In genomic region chr11:57801766-57802510, GRCm38 (mm10) we compare ENCODE assay signal across 8 mouse cellular contexts. TPM values are rescaled to one million over a fixed set of nuclear protein-coding genes. Genes with fewer than 3 reads are reported as not detected.
DNase-seq lines count a peak whose midpoint lies in the region; ATAC-seq and TF ChIP-seq lines count a peak whose summit lies in the region.

No protein-coding gene starts in this region.

- H3K36me3 ChIP-seq in ES-Bruce4 (ENCODE audit: control insufficient read depth, insufficient read depth, low read length, poor library complexity, severe bottlenecking): no peaks in the 10 kb centered on the region
- peaks cover 12% of the 10 kb centered on the region; the same call in 1 of the 2 replicates for H3K36me3 ChIP-seq in forebrain, embryonic 13.5 days (ENCODE audit: poor library complexity, severe bottlenecking)
- peaks cover 5% of the 10 kb centered on the region for H3K36me3 ChIP-seq in small intestine, adult 2 months (ENCODE audit: control insufficient read depth, insufficient read depth, low read length)

- no peak overlapping the region for H3K27ac ChIP-seq in ES-Bruce4 (ENCODE audit: insufficient read depth, low read length)
- H3K27ac ChIP-seq in bone marrow, adult 2 months (ENCODE audit: control insufficient read depth, insufficient read depth, low read depth, low read length, poor library complexity): peak overlapping the region; percentile 34; the same call in 1 of the 2 replicates
- H3K27ac ChIP-seq in forebrain, embryonic 13.5 days: peak overlapping the region; percentile 59
- H3K27ac ChIP-seq in small intestine, adult 2 months (ENCODE audit: insufficient read depth, low read depth, low read length): 0 out of 2 replicates have a peak overlapping the region, but pooled peaks have one; percentile 20

- ATAC-seq in forebrain, embryonic 13.5 days: peak; percentile 56
- no peak for ATAC-seq in granulocyte monocyte progenitor cell, adult 5-6 weeks (replicated peaks; ENCODE audit: poor library complexity, severe bottlenecking)

- no peaks in the 10 kb centered on the region for H3K9me3 ChIP-seq in ES-Bruce4 (replicated peaks; ENCODE audit: control insufficient read depth, insufficient read depth, low read length, poor library complexity, severe bottlenecking)
- no peaks in the 10 kb centered on the region for H3K9me3 ChIP-seq in forebrain, embryonic 13.5 days (replicated peaks)

- no peak for TF ChIP-seq EP300 in ES-Bruce4 (IDR thresholded peaks at IDR 0.05; ENCODE audit: insufficient read depth, low read depth, low read length)

- peak overlapping the region; percentile 95 for H3K4me2 ChIP-seq in forebrain, embryonic 13.5 days

- no peaks in the 10 kb centered on the region for H3K4me1 ChIP-seq in ES-Bruce4 (ENCODE audit: control insufficient read depth, insufficient read depth, low read length)
- H3K4me1 ChIP-seq in bone marrow, adult 2 months (ENCODE audit: control insufficient read depth, insufficient read depth, low read length): no peaks in the 10 kb centered on the region; the same call in 1 of the 2 replicates
- peaks cover 29% of the 10 kb centered on the region for H3K4me1 ChIP-seq in forebrain, embryonic 13.5 days
- peaks cover 6% of the 10 kb centered on the region; the same call in 1 of the 2 replicates for H3K4me1 ChIP-seq in small intestine, adult 2 months (ENCODE audit: control insufficient read depth, insufficient read depth, insufficient read length, low read length)

- H3K9ac ChIP-seq in ES-Bruce4 (ENCODE audit: low read depth, poor library complexity, severe bottlenecking): peak overlapping the region; percentile 91
- H3K9ac ChIP-seq in forebrain, embryonic 13.5 days: peak overlapping the region; percentile 91

- intact Hi-C loops in heart, postnatal 25 days (cut with DNase I): no loop called here

- no peaks in the 10 kb centered on the region; the same call in 1 of the 2 replicates for H3K27me3 ChIP-seq in ES-Bruce4 (ENCODE audit: control insufficient read depth, insufficient read depth, low read length, poor library complexity, severe bottlenecking)
- no peaks in the 10 kb centered on the region for H3K27me3 ChIP-seq in forebrain, embryonic 13.5 days
- H3K27me3 ChIP-seq in small intestine, adult 2 months (ENCODE audit: control insufficient read depth, insufficient read depth, low read length): no peaks in the 10 kb centered on the region

- TF ChIP-seq POLR2A in ES-Bruce4 (IDR thresholded peaks at IDR 0.05; ENCODE audit: insufficient read depth, low read length): no peak
- no peak for TF ChIP-seq POLR2A in bone marrow, adult 2 months (IDR thresholded peaks at IDR 0.05; ENCODE audit: borderline replicate concordance, control insufficient read depth, low read depth, low read length)
- TF ChIP-seq POLR2A in small intestine, adult 2 months (IDR thresholded peaks at IDR 0.05; ENCODE audit: low read depth, low read length): no peak

- TF ChIP-seq CTCF in ES-Bruce4 (IDR thresholded peaks at IDR 0.05; ENCODE audit: low read depth, low read length): no peak
- no peak for TF ChIP-seq CTCF in bone marrow, adult 2 months (IDR thresholded peaks at IDR 0.05; ENCODE audit: control insufficient read depth, insufficient read depth, low read length)
- TF ChIP-seq CTCF in small intestine, adult 2 months (IDR thresholded peaks at IDR 0.05; ENCODE audit: extremely low read depth, insufficient read length, insufficient replicate concordance, low read depth, low read length): no peak

- peak; percentile 54 for DNase-seq in heart, postnatal 25 days (ENCODE audit: low spot score)
- peak; percentile 41 for DNase-seq in layer of hippocampus, postnatal 14 days (ENCODE audit: low spot score in 2 of 2)
- peak; percentile 75 to 83 for DNase-seq in lung, postnatal 4 days

- peak overlapping the region; percentile 75 for H3K4me3 ChIP-seq in ES-Bruce4 (ENCODE audit: low read depth, low read length)
- H3K4me3 ChIP-seq in bone marrow, adult 2 months (replicated peaks; ENCODE audit: control insufficient read depth, low read depth, low read length): peak overlapping the region; percentile 65
- H3K4me3 ChIP-seq in forebrain, embryonic 13.5 days: peak overlapping the region; percentile 97
- peak overlapping the region; percentile 83 for H3K4me3 ChIP-seq in small intestine, adult 2 months (ENCODE audit: low read depth, low read length)

- under 1% methylated on average over 85 of the region's 85 CpGs for WGBS in bone marrow, adult 2 months
- WGBS in forebrain, embryonic 13.5 days: under 1% methylated on average over 65 of the region's 85 CpGs
- WGBS in small intestine, adult 2 months: under 1% methylated on average over 80 of the region's 85 CpGs

RNA-seq across cellular contexts. Expression of gene Sap30l, which starts 0.5 kb away (rescaled TPM):
- polyA plus RNA-seq in ES-Bruce4 (2011; ENCODE audit: insufficient read depth, insufficient read length, low read depth, missing spikeins): 15.2 and 19.8 TPM in 2 replicates
- polyA plus RNA-seq in bone marrow, adult 2 months (2011; ENCODE audit: insufficient read depth, insufficient read length, low replicate concordance, missing spikeins): 19.9 and 22.5 TPM in 2 replicates
- polyA plus RNA-seq in forebrain, embryonic 13.5 days (2015; fragmentation: Nextera tagmentation; extraction: Ambion mirVana): 6.8 and 7.4 TPM in 2 replicates
- total RNA-seq in heart, postnatal 25 days (2021): 10 to 100 TPM; 37.2 to 40.7 TPM
- 10 to 100 TPM; 52.0 to 56.2 TPM for total RNA-seq in layer of hippocampus, postnatal 14 days (2021)
- 34.1 and 107 TPM in 2 replicates for polyA plus RNA-seq in small intestine, adult 2 months (2012; rRNA removed)
- total RNA-seq in granulocyte monocyte progenitor cell, adult 5-6 weeks (2014; fragmentation: Nextera tagmentation): 9.7 and 14.0 TPM in 2 replicates
- 13.3 and 21.9 TPM in 2 replicates for total RNA-seq in granulocyte monocyte progenitor cell, adult 5-6 weeks (2017)

RNA-seq across cellular contexts. Expression of gene Hand1, which starts 30.7 kb away (rescaled TPM):
- polyA plus RNA-seq in ES-Bruce4 (2011; ENCODE audit: insufficient read depth, insufficient read length, low read depth, missing spikeins): 3.7 and 7.0 TPM in 2 replicates
- not detected in 2 replicates for polyA plus RNA-seq in bone marrow, adult 2 months (2011; ENCODE audit: insufficient read depth, insufficient read length, low replicate concordance, missing spikeins)
- not detected in 2 replicates for polyA plus RNA-seq in forebrain, embryonic 13.5 days (2015; fragmentation: Nextera tagmentation; extraction: Ambion mirVana)
- total RNA-seq in heart, postnatal 25 days (2021): not detected
- total RNA-seq in layer of hippocampus, postnatal 14 days (2021): not detected
- 4.6 and 10.1 TPM in 2 replicates for polyA plus RNA-seq in small intestine, adult 2 months (2012; rRNA removed)
- not detected in 2 replicates for total RNA-seq in granulocyte monocyte progenitor cell, adult 5-6 weeks (2014; fragmentation: Nextera tagmentation)
- not detected in 2 replicates for total RNA-seq in granulocyte monocyte progenitor cell, adult 5-6 weeks (2017)
